Mouse (Mus musculus) lung, embryonic 14.5 days (tissue): ENCODE results near the gene Gm21983. TPM values are rescaled to one million over a fixed set of nuclear protein-coding genes. Genes with fewer than 3 reads are reported as not detected.

Source experiments
- ATAC-seq: fragments of 200-750 bp; cut with Nextera tagmentation; 2 replicates; pipeline ENCODE4 v1.8.0; 2017; ENCODE audit warnings: mild to moderate bottlenecking, moderate TSS enrichment, moderate library complexity; ENCODE audit not compliant: insufficient read depth
- DNase-seq: peaks from one replicate; pipeline ENCODE4 v3.0.0-alpha.2; 2015
- H3K27ac ChIP-seq: fragments of 300-500 bp; sonication (generic); 2 replicates; pipeline ENCODE4 v1.5.1; 2014; ENCODE audit warnings: low read depth, mild to moderate bottlenecking, moderate library complexity
- H3K27me3 ChIP-seq: fragments of 300-500 bp; sonication (generic); 2 replicates; pipeline ENCODE4 v1.6.1; 2014; ENCODE audit warnings: low read length, control low read depth; ENCODE audit not compliant: insufficient read depth
- H3K36me3 ChIP-seq: fragments of 300-500 bp; sonication (generic); 2 replicates; pipeline ENCODE4 v1.6.1; 2014; ENCODE audit warnings: control low read depth; ENCODE audit not compliant: insufficient read depth
- H3K4me1 ChIP-seq: fragments of 300-500 bp; sonication (generic); 2 replicates; pipeline ENCODE4 v1.6.1; 2014; ENCODE audit warnings: antibody characterized with exemption, control low read depth; ENCODE audit not compliant: insufficient read depth
- H3K4me2 ChIP-seq: fragments of 300-500 bp; sonication (generic); 2 replicates; pipeline ENCODE4 v1.6.1; 2014; ENCODE audit warnings: mild to moderate bottlenecking
- H3K4me3 ChIP-seq: fragments of 300-500 bp; sonication (generic); 2 replicates; pipeline ENCODE4 v1.5.1; 2014; ENCODE audit warnings: low read depth, low read length
- H3K9ac ChIP-seq: fragments of 300-500 bp; sonication (generic); 2 replicates; pipeline ENCODE4 v1.6.1; 2014
- H3K9me3 ChIP-seq: fragments of 300-500 bp; sonication (generic); 2 replicates; pipeline ENCODE4 v1.6.1; 2016; ENCODE audit warnings: low read depth, low read length, control low read depth
- CTCF ChIP-seq: IDR thresholded peaks from 2 replicates; pipeline ENCODE4 v1.5.1; 2016; ENCODE audit warnings: antibody characterized with exemption, low read depth
- WGBS: fragments of 180-500 bp; shearing (Covaris S2); extraction: QIAGEN DNeasy Blood & Tissue Kit; methylation state at CpG from one replicate; pipeline ENCODE4 v1.1.7; 2014; 5-methylcytosine and 5-hydroxymethylcytosine counted together
- polyA plus RNA-seq: library from polyadenylated mRNA; unstranded; fragments of >200 nt; fragmentation: Nextera tagmentation; extraction: Ambion mirVana; gene quantifications from 2 replicates; pipeline ENCODE4 v1.2.1, GENCODE M21; 2014

Gene Gm21983
- polyA plus RNA-seq, 1 experiment from 2014 or later, result 1.5 TPM

DNA sequence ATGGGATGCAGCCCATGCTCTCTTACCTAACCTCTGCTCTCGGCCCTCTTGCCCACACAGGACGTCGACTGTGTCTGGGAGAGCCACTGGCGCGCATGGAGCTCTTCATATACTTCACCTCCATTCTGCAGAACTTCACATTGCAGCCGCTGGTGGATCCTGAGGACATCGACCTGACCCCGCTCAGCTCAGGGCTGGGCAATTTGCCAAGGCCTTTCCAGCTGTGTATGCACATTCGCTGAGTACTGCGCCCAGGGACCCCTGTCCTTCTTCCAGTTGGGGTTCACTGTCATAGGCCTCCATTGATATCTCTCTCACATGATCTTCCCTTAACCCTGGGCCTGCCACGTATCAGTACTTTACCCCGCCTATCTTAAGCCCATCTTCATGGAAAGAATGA, 47.7 kb downstream of the Gm21983 start:
- no peaks in the 10 kb centered on the region; the same call in 1 of the 2 replicates for H3K4me1 ChIP-seq
- no peak overlapping the region for H3K27ac ChIP-seq
- ATAC-seq (peak; percentile 41; the same call in 1 of the 2 replicates), DNase-seq (peak; percentile 78)
- 37% methylated on average over 12 of the region's 12 CpGs for WGBS
- H3K36me3 ChIP-seq, result no peaks in the 10 kb centered on the region
- TF ChIP-seq CTCF, result no peak
- no peak overlapping the region for H3K4me3 ChIP-seq
- H3K9me3 ChIP-seq, result no peaks in the 10 kb centered on the region
- H3K9ac ChIP-seq, result no peak overlapping the region
- no peaks in the 10 kb centered on the region for H3K27me3 ChIP-seq
- peak overlapping the region; percentile 11; the same call in 1 of the 2 replicates for H3K4me2 ChIP-seq

DNA sequence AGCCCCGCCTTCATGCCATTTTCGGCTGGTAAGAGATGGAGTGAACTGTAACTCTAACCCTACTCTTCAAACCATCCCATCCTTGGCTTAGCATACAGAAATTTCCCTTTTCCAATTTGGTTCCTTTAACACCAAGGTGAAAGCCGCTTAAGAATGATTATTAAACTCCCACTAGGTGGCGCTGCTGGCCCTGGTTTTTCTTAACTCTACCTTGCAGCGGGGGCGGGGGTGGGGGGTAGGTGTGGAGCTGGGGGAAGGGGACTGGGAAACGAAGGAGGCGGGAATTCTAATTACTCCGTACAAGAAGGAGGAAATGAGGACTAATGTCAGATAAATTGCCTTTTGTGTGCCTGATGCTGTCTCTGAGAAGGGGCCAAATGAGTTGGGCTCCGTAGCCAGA, 48.3 kb downstream of the Gm21983 start:
- WGBS, result 13% methylated on average over 10 of the region's 10 CpGs
- Histone ChIP-seq H3K9ac (no peak overlapping the region), H3K4me1 (no peaks in the 10 kb centered on the region; the same call in 1 of the 2 replicates), H3K36me3 (no peaks in the 10 kb centered on the region), H3K4me3 (no peak overlapping the region), H3K27me3 (no peaks in the 10 kb centered on the region), H3K9me3 (no peaks in the 10 kb centered on the region), H3K27ac (no peak overlapping the region), H3K4me2 (peak overlapping the region; percentile 11; the same call in 1 of the 2 replicates)
- peak; percentile 83 for DNase-seq
- peak; percentile 62 for TF ChIP-seq CTCF
- ATAC-seq, result no peak

GRCm38 (mm10) chr7:27131387-27131786, 49.5 kb downstream of the Gm21983 start:
- H3K27me3 ChIP-seq, result no peaks in the 10 kb centered on the region
- H3K9ac ChIP-seq, result no peak overlapping the region
- WGBS, result 60% methylated on average over 2 of the region's 2 CpGs
- H3K36me3 ChIP-seq, result no peaks in the 10 kb centered on the region
- H3K4me2 ChIP-seq, result no peak overlapping the region
- H3K4me3 ChIP-seq, result no peak overlapping the region
- no peaks in the 10 kb centered on the region; the same call in 1 of the 2 replicates for H3K4me1 ChIP-seq
- TF ChIP-seq CTCF, result peak; percentile 18; the same call in 1 of the 2 replicates
- no peak overlapping the region for H3K27ac ChIP-seq
- ATAC-seq, result no peak
- no peaks in the 10 kb centered on the region for H3K9me3 ChIP-seq
- DNase-seq, result no peak

DNA sequence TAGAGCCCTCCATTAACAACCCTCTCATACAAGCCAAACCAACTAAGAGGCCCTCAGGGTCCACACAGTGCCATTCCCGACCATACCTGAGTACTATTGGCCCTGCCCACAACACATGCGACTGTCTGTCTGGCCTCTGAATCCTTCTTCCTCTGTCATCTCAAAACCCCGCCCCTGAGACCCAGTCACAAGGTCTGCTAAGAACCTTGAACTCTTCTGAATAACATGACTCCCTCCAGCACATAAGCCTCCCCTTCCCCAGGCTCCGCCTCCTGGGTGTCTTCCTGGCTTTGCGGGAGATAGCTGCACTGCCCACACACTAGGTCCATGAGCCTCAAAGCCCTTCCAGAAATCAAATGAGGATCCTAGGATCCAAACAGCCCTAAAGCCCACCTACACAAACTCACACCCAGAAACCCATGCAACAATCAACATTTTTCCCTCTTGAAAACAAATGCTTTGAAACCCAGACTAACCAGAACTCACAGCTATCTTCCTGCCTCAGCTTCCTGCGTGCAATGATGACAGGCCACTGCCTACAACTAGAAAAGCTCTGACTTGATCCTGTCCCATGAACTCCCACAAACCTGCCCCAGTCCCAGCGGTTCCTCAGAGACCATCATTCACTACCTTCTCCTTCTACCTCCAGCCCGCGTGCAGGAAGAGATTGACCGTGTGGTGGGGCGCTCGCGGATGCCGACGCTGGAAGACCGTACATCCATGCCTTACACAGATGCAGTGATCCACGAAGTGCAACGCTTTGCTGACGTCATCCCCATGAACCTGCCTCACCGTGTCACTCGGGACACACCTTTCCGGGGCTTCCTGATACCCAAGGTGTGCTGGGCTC, 50.1 kb downstream of the Gm21983 start:
- no peak for TF ChIP-seq CTCF
- WGBS, result 88% methylated on average over 22 of the region's 22 CpGs
- no peaks in the 10 kb centered on the region for H3K27me3 ChIP-seq
- H3K4me1 ChIP-seq, result no peaks in the 10 kb centered on the region; the same call in 1 of the 2 replicates
- H3K4me2 ChIP-seq, result no peak overlapping the region
- DNase-seq (no peak), ATAC-seq (no peak)
- H3K9ac ChIP-seq, result no peak overlapping the region
- H3K27ac ChIP-seq, result no peak overlapping the region
- H3K9me3 ChIP-seq, result no peaks in the 10 kb centered on the region
- H3K36me3 ChIP-seq, result no peaks in the 10 kb centered on the region
- no peak overlapping the region for H3K4me3 ChIP-seq

DNA sequence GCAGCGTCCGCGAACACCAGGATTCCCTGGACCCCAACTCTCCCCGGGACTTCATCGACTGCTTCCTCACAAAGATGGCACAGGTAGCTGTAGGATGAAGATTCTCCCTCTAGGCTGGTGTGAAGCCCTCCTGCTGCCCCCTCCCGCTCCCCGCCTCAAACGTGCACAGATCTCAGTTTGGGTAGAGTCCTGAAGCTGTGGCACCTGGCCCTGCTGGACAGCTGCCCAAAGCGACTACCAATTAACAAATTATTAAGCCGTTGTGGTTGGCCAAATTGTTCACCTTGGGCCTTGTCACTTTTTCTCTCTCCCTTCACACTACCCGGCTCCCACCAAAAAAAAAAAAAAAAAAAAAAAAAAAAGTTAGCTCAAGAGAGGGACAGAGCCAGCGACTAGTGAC, 51.1 kb downstream of the Gm21983 start:
- H3K27me3 ChIP-seq, result no peaks in the 10 kb centered on the region
- no peak for ATAC-seq
- no peak overlapping the region for H3K4me3 ChIP-seq
- no peaks in the 10 kb centered on the region for H3K36me3 ChIP-seq
- no peak for DNase-seq
- 87% methylated on average over 12 of the region's 12 CpGs for WGBS
- TF ChIP-seq CTCF, result no peak
- H3K9me3 ChIP-seq, result no peaks in the 10 kb centered on the region
- H3K4me2 ChIP-seq, result no peak overlapping the region
- no peaks in the 10 kb centered on the region; the same call in 1 of the 2 replicates for H3K4me1 ChIP-seq
- H3K9ac ChIP-seq, result no peak overlapping the region
- H3K27ac ChIP-seq, result no peak overlapping the region

DNA sequence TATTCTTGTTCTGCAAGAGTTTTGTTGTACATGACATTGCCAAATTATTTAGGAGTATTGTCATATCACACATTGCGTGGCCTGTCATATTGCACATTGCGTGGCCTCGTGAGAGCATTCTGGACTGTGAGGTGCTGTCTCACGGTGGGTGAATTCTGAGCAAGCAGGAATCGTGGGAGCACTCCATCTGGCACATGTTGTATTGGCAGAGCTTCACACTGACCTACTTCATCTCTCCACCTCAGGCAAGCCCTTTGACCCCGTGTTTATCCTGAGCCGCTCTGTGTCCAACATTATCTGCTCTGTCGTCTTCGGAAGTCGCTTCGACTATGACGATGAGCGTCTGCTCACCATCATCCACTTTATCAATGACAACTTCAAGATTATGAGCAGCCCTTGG, 51.9 kb downstream of the Gm21983 start:
- Histone ChIP-seq H3K4me1 (no peaks in the 10 kb centered on the region; the same call in 1 of the 2 replicates), H3K27ac (no peak overlapping the region), H3K9me3 (no peaks in the 10 kb centered on the region), H3K4me2 (no peak overlapping the region), H3K36me3 (no peaks in the 10 kb centered on the region), H3K4me3 (no peak overlapping the region), H3K27me3 (no peaks in the 10 kb centered on the region), H3K9ac (no peak overlapping the region)
- no peak for ATAC-seq
- no peak for TF ChIP-seq CTCF
- 49% methylated on average over 13 of the region's 13 CpGs for WGBS
- DNase-seq, result no peak

GRCm38 (mm10) chr7:27128162-27128561, 52.7 kb downstream of the Gm21983 start:
- no peak overlapping the region for H3K9ac ChIP-seq
- 38% methylated on average over 3 of the region's 3 CpGs for WGBS
- DNase-seq, result peak; percentile 72
- no peaks in the 10 kb centered on the region for H3K9me3 ChIP-seq
- no peaks in the 10 kb centered on the region; the same call in 1 of the 2 replicates for H3K4me1 ChIP-seq
- H3K27ac ChIP-seq, result no peak overlapping the region
- peak; percentile 65; the same call in 1 of the 2 replicates for ATAC-seq
- no peaks in the 10 kb centered on the region for H3K36me3 ChIP-seq
- no peak overlapping the region for H3K4me2 ChIP-seq
- no peak overlapping the region for H3K4me3 ChIP-seq
- TF ChIP-seq CTCF, result peak; percentile 80
- H3K27me3 ChIP-seq, result no peaks in the 10 kb centered on the region
